Mouse (Mus musculus): ENCODE data around the gene Nfib.

Gene Nfib

GRCm38 (mm10) chr4:82466144-82466543 lies 239.4 kb downstream of the Nfib start:
- peak; percentile 19 for DNase-seq (ENCODE audit: low spot score)

GRCm38 (mm10) chr4:82464051-82464632 lies 241.4 kb downstream of the Nfib start:
- peak; percentile 80 for DNase-seq (ENCODE audit: low spot score)

GRCm38 (mm10) chr4:82463189-82463715 lies 242.3 kb downstream of the Nfib start:
- DNase-seq (ENCODE audit: low spot score) = peak; percentile 49

GRCm38 (mm10) chr4:82461676-82462075 lies 243.9 kb downstream of the Nfib start:
- no peak for DNase-seq (ENCODE audit: low spot score)

- DNase-seq (ENCODE audit: low spot score) = no peak
Observed at GRCm38 (mm10) chr4:82458895-82459294, 246.7 kb downstream of the Nfib start.

GRCm38 (mm10) chr4:82456908-82457307 lies 248.6 kb downstream of the Nfib start:
- no peak for DNase-seq (ENCODE audit: low spot score)

- no peak for DNase-seq (ENCODE audit: low spot score)
Observed at GRCm38 (mm10) chr4:82456323-82456713, 249.2 kb downstream of the Nfib start.

GRCm38 (mm10) chr4:82455617-82456322 lies 249.8 kb downstream of the Nfib start:
- DNase-seq (ENCODE audit: low spot score) = no peak

GRCm38 (mm10) chr4:82454989-82455388 lies 250.6 kb downstream of the Nfib start:
- DNase-seq (ENCODE audit: low spot score) = no peak

GRCm38 (mm10) chr4:82453341-82453740 lies 252.2 kb downstream of the Nfib start:
- DNase-seq (ENCODE audit: low spot score) = no peak

- DNase-seq (ENCODE audit: low spot score) = no peak
Observed at GRCm38 (mm10) chr4:82452905-82453304, 252.6 kb downstream of the Nfib start.

GRCm38 (mm10) chr4:82447061-82447671 lies 258.4 kb downstream of the Nfib start:
- DNase-seq (ENCODE audit: low spot score) = peak; percentile 30

GRCm38 (mm10) chr4:82444078-82444477 lies 261.5 kb downstream of the Nfib start:
- DNase-seq (ENCODE audit: low spot score) = no peak

- no peak for DNase-seq (ENCODE audit: low spot score)
Observed at GRCm38 (mm10) chr4:82443441-82443840, 262.1 kb downstream of the Nfib start.

GRCm38 (mm10) chr4:82443003-82443402 lies 262.5 kb downstream of the Nfib start:
- no peak for DNase-seq (ENCODE audit: low spot score)

GRCm38 (mm10) chr4:82440606-82441005 lies 264.9 kb downstream of the Nfib start:
- DNase-seq (ENCODE audit: low spot score) = no peak

GRCm38 (mm10) chr4:82439813-82440212 lies 265.7 kb downstream of the Nfib start:
- no peak for DNase-seq (ENCODE audit: low spot score)

- DNase-seq (ENCODE audit: low spot score) = no peak
Observed at GRCm38 (mm10) chr4:82438631-82439030, 266.9 kb downstream of the Nfib start.

- DNase-seq (ENCODE audit: low spot score) = no peak
Observed at GRCm38 (mm10) chr4:82437533-82438318, 267.8 kb downstream of the Nfib start.

- DNase-seq (ENCODE audit: low spot score) = no peak
Observed at GRCm38 (mm10) chr4:82436656-82437055, 268.9 kb downstream of the Nfib start.

GRCm38 (mm10) chr4:82435716-82436115 lies 269.8 kb downstream of the Nfib start:
- DNase-seq (ENCODE audit: low spot score) = no peak
